Mouse (Mus musculus) hindbrain, embryonic 14.5 days (tissue): Measurements from ENCODE around the gene Ralgps2. TPM values are rescaled to one million over a fixed set of nuclear protein-coding genes. Genes with fewer than 3 reads are reported as not detected.

Experiments
- ATAC-seq: fragments of 200-750 bp; cut with Nextera tagmentation; 2 replicates; pipeline ENCODE4 v1.8.0; 2017; ENCODE audit warnings: moderate number of reproducible peaks, mild to moderate bottlenecking, moderate TSS enrichment, moderate library complexity; ENCODE audit not compliant: low FRiP score
- DNase-seq: peaks from one replicate; pipeline ENCODE4 v3.0.0-alpha.2; 2015; ENCODE audit warnings: low spot score
- H3K27ac ChIP-seq: fragments of 300-500 bp; sonication (generic); 2 replicates; pipeline ENCODE4 v1.5.1; 2014; ENCODE audit warnings: mild to moderate bottlenecking, moderate library complexity
- H3K27me3 ChIP-seq: fragments of 300-500 bp; sonication (generic); 2 replicates; pipeline ENCODE4 v1.6.1; 2014; ENCODE audit warnings: mild to moderate bottlenecking, low read length, mixed read lengths; ENCODE audit not compliant: control insufficient read depth, insufficient read depth
- H3K36me3 ChIP-seq: fragments of 300-500 bp; sonication (generic); replicated peaks from 2 replicates; pipeline ENCODE4 v1.6.1; 2014; ENCODE audit not compliant: control insufficient read depth, insufficient read depth
- H3K4me1 ChIP-seq: fragments of 300-500 bp; sonication (generic); replicated peaks from 2 replicates; pipeline ENCODE4 v1.6.1; 2014; ENCODE audit warnings: antibody characterized with exemption, low read length, mixed read lengths; ENCODE audit not compliant: control insufficient read depth, insufficient read depth
- H3K4me2 ChIP-seq: fragments of 300-500 bp; sonication (generic); replicated peaks from 2 replicates; pipeline ENCODE4 v1.6.1; 2014; ENCODE audit warnings: mild to moderate bottlenecking, moderate library complexity
- H3K4me3 ChIP-seq: fragments of 300-500 bp; sonication (generic); replicated peaks from 2 replicates; pipeline ENCODE4 v1.5.1; 2014; ENCODE audit warnings: mild to moderate bottlenecking, low read length
- H3K9ac ChIP-seq: fragments of 300-500 bp; sonication (generic); 2 replicates; pipeline ENCODE4 v1.6.1; 2014
- H3K9me3 ChIP-seq: fragments of 300-500 bp; sonication (generic); 2 replicates; pipeline ENCODE4 v1.6.1; 2016; ENCODE audit warnings: low read length; ENCODE audit not compliant: control insufficient read depth
- WGBS: fragments of 180-500 bp; shearing (Covaris S2); extraction: QIAGEN DNeasy Blood & Tissue Kit; methylation state at CpG from one replicate; pipeline ENCODE4 v1.1.7; 2014; 5-methylcytosine and 5-hydroxymethylcytosine counted together
- polyA plus RNA-seq: library from polyadenylated mRNA; unstranded; fragments of >200 nt; fragmentation: Nextera tagmentation; extraction: Ambion mirVana; gene quantifications from 2 replicates; pipeline ENCODE4 v1.2.1, GENCODE M21; 2014

Gene Ralgps2
- polyA plus RNA-seq, 1 experiment from 2014 or later: 89.5 TPM

GRCm38 (mm10) chr1:156819236-156819635 lies 120.2 kb downstream of the Ralgps2 start:
- ATAC-seq: no peak
- H3K9ac ChIP-seq: no peak overlapping the region
- WGBS: 97% methylated on average over 1 of the region's 1 CpGs
- no peak for DNase-seq
- H3K27ac ChIP-seq: no peak overlapping the region
- H3K4me2 ChIP-seq: no peak overlapping the region
- H3K4me1 ChIP-seq: no peaks in the 10 kb centered on the region
- H3K27me3 ChIP-seq: no peaks in the 10 kb centered on the region
- H3K9me3 ChIP-seq: no peaks in the 10 kb centered on the region
- H3K4me3 ChIP-seq: no peak overlapping the region
- peaks cover 61% of the 10 kb centered on the region for H3K36me3 ChIP-seq

GRCm38 (mm10) chr1:156813485-156813884 lies 125.9 kb downstream of the Ralgps2 start:
- H3K36me3 ChIP-seq: peaks cover 57% of the 10 kb centered on the region
- no peak overlapping the region for H3K4me3 ChIP-seq
- no peak for ATAC-seq
- no peaks in the 10 kb centered on the region for H3K4me1 ChIP-seq
- no peak for DNase-seq
- H3K9ac ChIP-seq: no peak overlapping the region
- H3K9me3 ChIP-seq: no peaks in the 10 kb centered on the region
- H3K27me3 ChIP-seq: no peaks in the 10 kb centered on the region
- 81% methylated on average over 6 of the region's 6 CpGs for WGBS
- no peak overlapping the region for H3K27ac ChIP-seq
- no peak overlapping the region for H3K4me2 ChIP-seq

GRCm38 (mm10) chr1:156812716-156813115 lies 126.7 kb downstream of the Ralgps2 start:
- Histone ChIP-seq H3K27me3 (no peaks in the 10 kb centered on the region), H3K4me1 (no peaks in the 10 kb centered on the region), H3K4me3 (no peak overlapping the region), H3K4me2 (no peak overlapping the region), H3K9ac (no peak overlapping the region), H3K9me3 (no peaks in the 10 kb centered on the region), H3K36me3 (peaks cover 51% of the 10 kb centered on the region), H3K27ac (no peak overlapping the region)
- peak; percentile 38 for DNase-seq
- no peak for ATAC-seq
- 73% methylated on average over 8 of the region's 8 CpGs for WGBS

GRCm38 (mm10) chr1:156811928-156812327 lies 127.5 kb downstream of the Ralgps2 start:
- ATAC-seq (no peak), DNase-seq (no peak)
- 73% methylated on average over 7 of the region's 7 CpGs for WGBS
- Histone ChIP-seq H3K9me3 (no peaks in the 10 kb centered on the region), H3K4me1 (no peaks in the 10 kb centered on the region), H3K27me3 (no peaks in the 10 kb centered on the region), H3K4me3 (no peak overlapping the region), H3K9ac (no peak overlapping the region), H3K27ac (no peak overlapping the region), H3K36me3 (peaks cover 44% of the 10 kb centered on the region), H3K4me2 (no peak overlapping the region)

- no peak for DNase-seq
- no peaks in the 10 kb centered on the region for H3K4me1 ChIP-seq
Observed at GRCm38 (mm10) chr1:156808332-156808731, 131.1 kb downstream of the Ralgps2 start.

GRCm38 (mm10) chr1:156801276-156801675 lies 138.2 kb downstream of the Ralgps2 start:
- Histone ChIP-seq H3K4me1 (no peaks in the 10 kb centered on the region), H3K27me3 (no peaks in the 10 kb centered on the region), H3K9ac (no peak overlapping the region), H3K36me3 (peaks cover 7% of the 10 kb centered on the region; the same call in 1 of the 2 replicates), H3K4me2 (no peak overlapping the region), H3K4me3 (no peak overlapping the region), H3K9me3 (peaks cover 7% of the 10 kb centered on the region; the same call in 1 of the 2 replicates), H3K27ac (no peak overlapping the region)
- DNase-seq (no peak), ATAC-seq (no peak)
- WGBS: 85% methylated on average over 6 of the region's 6 CpGs

More at GRCm38 (mm10) chr1:156808332-156808731, 131.1 kb downstream of the Ralgps2 start:
- Histone ChIP-seq H3K27ac (no peak overlapping the region), H3K27me3 (no peaks in the 10 kb centered on the region), H3K36me3 (peaks cover 31% of the 10 kb centered on the region), H3K4me3 (no peak overlapping the region), H3K9ac (no peak overlapping the region), H3K9me3 (no peaks in the 10 kb centered on the region), H3K4me2 (no peak overlapping the region)
- no peak for ATAC-seq
- WGBS: 37% methylated on average over 10 of the region's 10 CpGs

- no peak overlapping the region for H3K4me2 ChIP-seq
- no peaks in the 10 kb centered on the region for H3K36me3 ChIP-seq
- 73% methylated on average over 9 of the region's 9 CpGs for WGBS
- ATAC-seq: no peak
- no peaks in the 10 kb centered on the region for H3K4me1 ChIP-seq
- H3K27ac ChIP-seq: no peak overlapping the region
- peaks cover 7% of the 10 kb centered on the region; the same call in 1 of the 2 replicates for H3K9me3 ChIP-seq
- H3K9ac ChIP-seq: no peak overlapping the region
- no peaks in the 10 kb centered on the region for H3K27me3 ChIP-seq
- DNase-seq: no peak
- H3K4me3 ChIP-seq: no peak overlapping the region
Observed at GRCm38 (mm10) chr1:156796251-156796650, 143.2 kb downstream of the Ralgps2 start.

GRCm38 (mm10) chr1:156789844-156790490 lies 149.5 kb downstream of the Ralgps2 start:
- DNase-seq (no peak), ATAC-seq (no peak; the same call in 1 of the 2 replicates)
- no peak overlapping the region for H3K9ac ChIP-seq
- H3K9me3 ChIP-seq: no peaks in the 10 kb centered on the region
- no peak overlapping the region for H3K27ac ChIP-seq
- WGBS: 8% methylated on average over 5 of the region's 5 CpGs
- H3K4me1 ChIP-seq: peaks cover 5% of the 10 kb centered on the region
- H3K27me3 ChIP-seq: no peaks in the 10 kb centered on the region
- no peaks in the 10 kb centered on the region for H3K36me3 ChIP-seq
- H3K4me2 ChIP-seq: no peak overlapping the region
- H3K4me3 ChIP-seq: no peak overlapping the region

- Histone ChIP-seq H3K4me3 (no peak overlapping the region), H3K27me3 (no peaks in the 10 kb centered on the region), H3K9me3 (no peaks in the 10 kb centered on the region), H3K36me3 (no peaks in the 10 kb centered on the region), H3K4me2 (no peak overlapping the region), H3K4me1 (peaks cover 7% of the 10 kb centered on the region), H3K27ac (no peak overlapping the region), H3K9ac (no peak overlapping the region)
- DNase-seq (peak; percentile 32), ATAC-seq (no peak)
- WGBS: 9% methylated on average over 6 of the region's 6 CpGs
Observed at GRCm38 (mm10) chr1:156787164-156787863, 152.1 kb downstream of the Ralgps2 start.
